Mouse (Mus musculus): ENCODE results near the gene Ntrk2. TPM values are rescaled to one million over a fixed set of nuclear protein-coding genes. Genes with fewer than 3 reads are reported as not detected.

Gene Ntrk2
- total and polyA plus RNA-seq, 3 experiments = under 0.01 TPM; not detected in 2

GRCm38 (mm10) chr13:58826356-58827197 is 20.2 kb downstream of the Ntrk2 start:
- no peak overlapping the region for H3K4me3 ChIP-seq (ENCODE audit: control insufficient read depth in 1 of 2, insufficient read depth in 1 of 2, low read depth in 2 of 2, low read length in 2 of 2)
- no peak overlapping the region for H3K27ac ChIP-seq (ENCODE audit: control insufficient read depth, low read depth, low read length)
- no peak for TF ChIP-seq TCF12 (IDR thresholded peaks at IDR 0.05; ENCODE audit: low read depth, low read length)
- no peak for TF ChIP-seq UBTF (IDR thresholded peaks at IDR 0.05; ENCODE audit: borderline replicate concordance, insufficient read depth, low read depth, low read length)
- TF ChIP-seq ZMIZ1 (IDR thresholded peaks at IDR 0.05; ENCODE audit: low read depth, low read length) = no peak
- no peak for TF ChIP-seq CHD1 (IDR thresholded peaks at IDR 0.05; ENCODE audit: low read depth, low read length)
- no peak for TF ChIP-seq MAZ (IDR thresholded peaks at IDR 0.05; ENCODE audit: low read depth, low read length)
- no peak for TF ChIP-seq GABPA (IDR thresholded peaks at IDR 0.05; ENCODE audit: low read depth, low read length)
- TF ChIP-seq EP300 (IDR thresholded peaks at IDR 0.05; ENCODE audit: low read depth in 1 of 2, low read length in 2 of 2) = no peak
- no peak for TF ChIP-seq MEF2A (IDR thresholded peaks at IDR 0.05; ENCODE audit: extremely low read depth, insufficient replicate concordance, low read depth, low read length, poor library complexity, severe bottlenecking)
- TF ChIP-seq MXI1 (IDR thresholded peaks at IDR 0.05; ENCODE audit: low read depth, low read length) = no peak
- no peak for TF ChIP-seq POLR2AphosphoS2 (IDR thresholded peaks at IDR 0.05; ENCODE audit: low read length)
- no peaks in the 10 kb centered on the region for H3K79me2 ChIP-seq (ENCODE audit: control insufficient read depth, insufficient read depth, low read length, poor library complexity)
- no peaks in the 10 kb centered on the region for H3K4me1 ChIP-seq (ENCODE audit: control insufficient read depth in 1 of 2, insufficient read depth in 2 of 2, low read length in 2 of 2)
- no peak for DNase-seq (ENCODE audit: low read depth, low spot score)
- no peaks in the 10 kb centered on the region for H3K36me3 ChIP-seq (ENCODE audit: control insufficient read depth in 1 of 2, insufficient read depth in 2 of 2, low read length in 2 of 2)
- no peaks in the 10 kb centered on the region for H3K27me3 ChIP-seq (ENCODE audit: control insufficient read depth in 1 of 2, insufficient read depth in 2 of 2, low read length in 2 of 2)
- H3K9ac ChIP-seq (ENCODE audit: control insufficient read depth, low read depth, low read length, poor library complexity, severe bottlenecking) = no peak overlapping the region
- H3K9me3 ChIP-seq (replicated peaks; ENCODE audit: insufficient read depth, low read length) = no peaks in the 10 kb centered on the region

GRCm38 (mm10) chr13:58831999-58832398 is 25.6 kb downstream of the Ntrk2 start:
- H3K4me3 ChIP-seq (ENCODE audit: control insufficient read depth in 1 of 2, insufficient read depth in 1 of 2, low read depth in 2 of 2, low read length in 2 of 2) = no peak overlapping the region
- no peak overlapping the region for H3K27ac ChIP-seq (ENCODE audit: control insufficient read depth, low read depth, low read length)
- TF ChIP-seq MAZ (IDR thresholded peaks at IDR 0.05; ENCODE audit: low read depth, low read length) (no peak), BHLHE40 (IDR thresholded peaks at IDR 0.05; ENCODE audit: borderline replicate concordance, low read depth, low read length) (no peak), USF2 (IDR thresholded peaks at IDR 0.05; ENCODE audit: borderline replicate concordance in 1 of 2, insufficient read depth in 1 of 2, low read depth in 1 of 2, low read length in 2 of 2) (no peak), RCOR1 (IDR thresholded peaks at IDR 0.05; ENCODE audit: low read depth, low read length) (no peak), EP300 (IDR thresholded peaks at IDR 0.05; ENCODE audit: low read depth in 1 of 2, low read length in 2 of 2) (no peak), RAD21 (IDR thresholded peaks at IDR 0.05; ENCODE audit: low read depth, low read length) (no peak)
- no peaks in the 10 kb centered on the region for H3K79me2 ChIP-seq (ENCODE audit: control insufficient read depth, insufficient read depth, low read length, poor library complexity)
- H3K9me3 ChIP-seq (replicated peaks; ENCODE audit: insufficient read depth, low read length) = no peaks in the 10 kb centered on the region
- H3K27me3 ChIP-seq (ENCODE audit: control insufficient read depth in 1 of 2, insufficient read depth in 2 of 2, low read length in 2 of 2) = no peaks in the 10 kb centered on the region
- H3K36me3 ChIP-seq (ENCODE audit: control insufficient read depth in 1 of 2, insufficient read depth in 2 of 2, low read length in 2 of 2) = no peaks in the 10 kb centered on the region
- no peaks in the 10 kb centered on the region for H3K4me1 ChIP-seq (ENCODE audit: control insufficient read depth in 1 of 2, insufficient read depth in 2 of 2, low read length in 2 of 2)
- no peak for DNase-seq (ENCODE audit: low read depth, low spot score)
- H3K9ac ChIP-seq (ENCODE audit: control insufficient read depth, low read depth, low read length, poor library complexity, severe bottlenecking) = no peak overlapping the region
